19 mouse cellular contexts compared by ENCODE assay signal in the genomic region with DNA sequence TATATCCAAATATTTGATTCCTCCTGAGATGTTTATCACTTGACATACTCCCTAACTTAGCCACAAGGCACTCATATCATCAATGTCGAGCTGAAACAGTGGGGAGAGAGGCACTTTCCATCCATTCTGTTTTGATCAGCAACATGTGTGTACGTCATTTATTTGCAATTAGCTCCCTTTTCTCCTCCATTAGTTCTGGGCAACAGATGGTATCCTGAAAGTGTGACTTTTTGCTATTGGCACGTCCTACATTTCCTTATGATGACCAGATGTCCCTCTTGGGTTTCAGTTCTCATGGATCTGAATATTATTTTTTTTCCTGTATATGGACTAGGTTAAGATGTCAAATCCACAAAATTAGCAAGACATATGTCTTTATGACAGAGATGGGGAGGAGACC.
DNase-seq lines count a peak whose midpoint lies in the region; ATAC-seq and TF ChIP-seq lines count a peak whose summit lies in the region.
"Had no signal": no experiment of that assay in that cellular context is flagged by ENCODE, and none has a peak within 500 bp of the region (broad histone marks: within the 10 kb centered on the region; RNA-seq: fewer than 3 reads in every experiment).

No protein-coding gene starts in this region.

- no peak overlapping the region for H3K4me2 ChIP-seq in forebrain, embryonic 13.5 days
- no peak overlapping the region for H3K4me2 ChIP-seq in forebrain, embryonic 14.5 days (ENCODE audit: low read length)
- H3K4me2 ChIP-seq: embryonic facial prominence, embryonic 15.5 days; heart, embryonic 13.5 days; hindbrain, embryonic 13.5 days; intestine, embryonic 15.5 days had no signal

- no peaks in the 10 kb centered on the region for H3K9me3 ChIP-seq in forebrain, embryonic 13.5 days (replicated peaks)
- H3K9me3 ChIP-seq in forebrain, embryonic 10.5 days: no peaks in the 10 kb centered on the region
- H3K9me3 ChIP-seq in forebrain, embryonic 14.5 days (replicated peaks; ENCODE audit: control insufficient read depth, low read length): no peaks in the 10 kb centered on the region
- H3K9me3 ChIP-seq: embryonic facial prominence, embryonic 15.5 days; heart, embryonic 13.5 days; hindbrain, embryonic 13.5 days; intestine, embryonic 15.5 days had no signal

- H3K4me3 ChIP-seq in forebrain, embryonic 13.5 days: no peak overlapping the region
- no peak overlapping the region for H3K4me3 ChIP-seq in forebrain, embryonic 10.5 days
- no peak overlapping the region for H3K4me3 ChIP-seq in forebrain, embryonic 14.5 days (ENCODE audit: low read depth, low read length)
- H3K4me3 ChIP-seq: embryonic facial prominence, embryonic 15.5 days; erythroblast, embryonic 14.5 days; heart, embryonic 13.5 days; hindbrain, embryonic 13.5 days; intestine, embryonic 15.5 days had no signal

- ATAC-seq in forebrain, embryonic 13.5 days: peak; percentile 67
- ATAC-seq in forebrain, embryonic 14.5 days: peak; percentile 71
- ATAC-seq: intestine, embryonic 15.5 days had no signal

- H3K27me3 ChIP-seq in forebrain, embryonic 13.5 days: no peaks in the 10 kb centered on the region
- H3K27me3 ChIP-seq in forebrain, embryonic 10.5 days (ENCODE audit: poor library complexity, severe bottlenecking): no peaks in the 10 kb centered on the region
- no peaks in the 10 kb centered on the region for H3K27me3 ChIP-seq in forebrain, embryonic 14.5 days (replicated peaks; ENCODE audit: control insufficient read depth, insufficient read depth, low read length)
- H3K27me3 ChIP-seq: embryonic facial prominence, embryonic 15.5 days; heart, embryonic 13.5 days; hindbrain, embryonic 13.5 days; intestine, embryonic 15.5 days had no signal

- no peak for DNase-seq in forebrain, embryonic 10.5 days (ENCODE audit: extremely low spot score, low spot score)
- DNase-seq in brain, embryonic 14.5 days (ENCODE audit: low read depth): peak; percentile 89
- peak; percentile 84 for DNase-seq in forebrain, embryonic 14.5 days (ENCODE audit: low spot score)
- peak; percentile 23 for DNase-seq in forelimb bud, embryonic 11.5 days (ENCODE audit: low read depth, low spot score)
- no peak for DNase-seq in cerebellum, adult 11 months
- DNase-seq: adrenal gland, adult 2 months; adrenal gland, postnatal 25 days; cerebellum, adult 8-10 months; cerebellum, postnatal 14 days; gastrocnemius, postnatal 36 days; heart, adult 11 months; heart, postnatal 4 days; kidney, adult 2 months had no signal

- H3K9ac ChIP-seq in forebrain, embryonic 13.5 days: no peak overlapping the region
- no peak overlapping the region for H3K9ac ChIP-seq in forebrain, embryonic 14.5 days (ENCODE audit: low read length)
- H3K9ac ChIP-seq: embryonic facial prominence, embryonic 15.5 days; heart, embryonic 13.5 days; hindbrain, embryonic 13.5 days; intestine, embryonic 15.5 days had no signal

- no peaks in the 10 kb centered on the region for H3K36me3 ChIP-seq in forebrain, embryonic 13.5 days (ENCODE audit: poor library complexity, severe bottlenecking)
- H3K36me3 ChIP-seq in forebrain, embryonic 10.5 days (replicated peaks): no peaks in the 10 kb centered on the region
- H3K36me3 ChIP-seq in forebrain, embryonic 14.5 days (ENCODE audit: control insufficient read depth, insufficient read depth, low read length): no peaks in the 10 kb centered on the region
- H3K36me3 ChIP-seq: embryonic facial prominence, embryonic 15.5 days; heart, embryonic 13.5 days; hindbrain, embryonic 13.5 days; intestine, embryonic 15.5 days had no signal

- no peak overlapping the region for H3K27ac ChIP-seq in forebrain, embryonic 13.5 days
- H3K27ac ChIP-seq in forebrain, embryonic 10.5 days: no peak overlapping the region
- H3K27ac ChIP-seq in forebrain, embryonic 14.5 days (ENCODE audit: low read depth, low read length): no peak overlapping the region
- H3K27ac ChIP-seq: embryonic facial prominence, embryonic 15.5 days; hindbrain, embryonic 13.5 days; intestine, embryonic 15.5 days had no signal

- TF ChIP-seq POLR2A in brain, embryonic 14.5 days (IDR thresholded peaks at IDR 0.05; ENCODE audit: borderline replicate concordance, extremely low read depth, insufficient read depth, insufficient read length, poor library complexity, severe bottlenecking): no peak

- 49% methylated on average over 3 of the region's 3 CpGs for WGBS in forebrain, embryonic 13.5 days
- 87% methylated on average over 3 of the region's 3 CpGs for WGBS in forebrain, embryonic 10.5 days
- WGBS in forebrain, embryonic 14.5 days: 43% methylated on average over 3 of the region's 3 CpGs

- TF ChIP-seq CTCF in brain, embryonic 14.5 days (IDR thresholded peaks at IDR 0.05; ENCODE audit: borderline replicate concordance, extremely low read depth, insufficient read depth, insufficient read length): no peak

- no peaks in the 10 kb centered on the region for H3K4me1 ChIP-seq in forebrain, embryonic 13.5 days
- H3K4me1 ChIP-seq in forebrain, embryonic 10.5 days: no peaks in the 10 kb centered on the region
- H3K4me1 ChIP-seq in forebrain, embryonic 14.5 days (ENCODE audit: control insufficient read depth, insufficient read depth, low read length): no peaks in the 10 kb centered on the region
- H3K4me1 ChIP-seq: embryonic facial prominence, embryonic 15.5 days; hindbrain, embryonic 13.5 days; intestine, embryonic 15.5 days had no signal

Comparison
In these comparisons a context has a peak if more than half of its experiments do, and no peak if none do; other contexts are left out.
1. DNase-seq: peak in brain, embryonic 14.5 days (single experiment), forebrain, embryonic 14.5 days (single experiment) and forelimb bud, embryonic 11.5 days (single experiment); none in forebrain, embryonic 10.5 days (single experiment) and cerebellum, adult 11 months (single experiment).